Mouse (Mus musculus) adrenal gland, postnatal 25 days (tissue): Measurements from ENCODE around the gene Samd3. TPM values are rescaled to one million over a fixed set of nuclear protein-coding genes. Genes with fewer than 3 reads are reported as not detected.

Experiments used
- DNase-seq: peaks from one replicate; pipeline ENCODE4 v3.0.0; 2021; ENCODE audit warnings: mixed read lengths
- long read RNA-seq: library from polyadenylated mRNA; stranded (forward); transcript quantifications from one replicate; pipeline ENCODE4 v2.0.0, GENCODE M21; 2021
- total RNA-seq: library from RNA; stranded (reverse); gene quantifications from 2 replicates; pipeline ENCODE4 v1.2.3, GENCODE M21; 2021

Gene Samd3
- total RNA-seq = not detected in 2 replicates
- long read RNA-seq = 0 reads

- no peak for DNase-seq
Observed at GRCm38 (mm10) chr10:26229488-26229887, at the start of gene Samd3. TSS of gene Samd3 (plus strand) at chr10:26229707.

GRCm38 (mm10) chr10:26185289-26185688, 44.2 kb upstream of the Samd3 start:
- no peak for DNase-seq

GRCm38 (mm10) chr10:26190811-26191210, 38.7 kb upstream of the Samd3 start:
- DNase-seq = no peak

- DNase-seq = no peak
Observed at GRCm38 (mm10) chr10:26194892-26195291, 34.6 kb upstream of the Samd3 start.

GRCm38 (mm10) chr10:26202708-26203368, 26.7 kb upstream of the Samd3 start:
- no peak for DNase-seq

- no peak for DNase-seq
Observed at GRCm38 (mm10) chr10:26220729-26221128, 8.8 kb upstream of the Samd3 start.

- DNase-seq = no peak
Observed at GRCm38 (mm10) chr10:26226241-26226640, 3.3 kb upstream of the Samd3 start.

GRCm38 (mm10) chr10:26226734-26227133, 2.8 kb upstream of the Samd3 start:
- DNase-seq = no peak

- DNase-seq = no peak
Observed at GRCm38 (mm10) chr10:26228187-26228586, 1.3 kb upstream of the Samd3 start.

- no peak for DNase-seq
Observed at GRCm38 (mm10) chr10:26232071-26232653, 2.7 kb downstream of the Samd3 start.

- DNase-seq = no peak
Observed at GRCm38 (mm10) chr10:26238559-26238958, 9.1 kb downstream of the Samd3 start.

- no peak for DNase-seq
Observed at GRCm38 (mm10) chr10:26239090-26239489, 9.6 kb downstream of the Samd3 start.

GRCm38 (mm10) chr10:26243203-26243602, 13.7 kb downstream of the Samd3 start:
- DNase-seq = no peak

GRCm38 (mm10) chr10:26244466-26244865, 15.0 kb downstream of the Samd3 start:
- no peak for DNase-seq

- no peak for DNase-seq
Observed at GRCm38 (mm10) chr10:26249426-26250165, 20.1 kb downstream of the Samd3 start.

GRCm38 (mm10) chr10:26259908-26260307, 30.4 kb downstream of the Samd3 start:
- DNase-seq = no peak

- no peak for DNase-seq
Observed at GRCm38 (mm10) chr10:26263744-26264459, 34.4 kb downstream of the Samd3 start.

- no peak for DNase-seq
Observed at GRCm38 (mm10) chr10:26275414-26275813, 45.9 kb downstream of the Samd3 start.

GRCm38 (mm10) chr10:26280009-26280408, 50.5 kb downstream of the Samd3 start:
- no peak for DNase-seq

GRCm38 (mm10) chr10:26287136-26287535, 57.6 kb downstream of the Samd3 start:
- no peak for DNase-seq

GRCm38 (mm10) chr10:26297200-26297599, 67.7 kb downstream of the Samd3 start:
- no peak for DNase-seq

GRCm38 (mm10) chr10:26297626-26298025, 68.1 kb downstream of the Samd3 start:
- no peak for DNase-seq

- DNase-seq = no peak
Observed at GRCm38 (mm10) chr10:26302336-26302735, 72.8 kb downstream of the Samd3 start.
